21 mouse cellular contexts compared by ENCODE assay signal in the genomic region with DNA sequence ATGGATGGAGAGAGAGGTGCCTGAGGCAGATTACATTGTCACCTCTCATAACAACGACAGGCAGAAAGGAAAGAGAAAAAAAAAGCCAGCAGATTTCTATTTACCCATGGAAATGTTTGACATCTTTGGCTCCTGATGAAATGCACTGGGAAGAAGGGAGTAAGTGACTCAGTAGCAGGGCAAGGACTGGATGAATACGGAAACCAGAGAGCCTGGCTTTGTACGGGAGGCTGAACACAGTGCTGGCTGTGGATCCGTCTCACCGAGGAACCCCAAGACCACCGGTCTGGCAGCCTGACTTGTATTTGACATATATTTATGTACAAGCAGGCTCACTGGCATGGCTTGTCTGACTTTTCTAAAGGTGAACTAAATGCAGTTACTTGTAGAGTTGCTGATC. TPM values are rescaled to one million over a fixed set of nuclear protein-coding genes. Genes with fewer than 3 reads are reported as not detected.
A peak's percentile ranks its signal among the peaks of the same experiment; 100 is the strongest.
DNase-seq lines count a peak whose midpoint lies in the region; ATAC-seq and TF ChIP-seq lines count a peak whose summit lies in the region.
"Had no signal": no experiment of that assay in that cellular context is flagged by ENCODE, and none has a peak within 500 bp of the region (broad histone marks: within the 10 kb centered on the region; RNA-seq: fewer than 3 reads in every experiment).

No protein-coding gene starts in this region.

- peak overlapping the region; percentile 25 for H3K4me2 ChIP-seq in heart, embryonic 11.5 days
- peak overlapping the region; percentile 4; the same call in 1 of the 2 replicates for H3K4me2 ChIP-seq in heart, embryonic 15.5 days
- no peak overlapping the region for H3K4me2 ChIP-seq in midbrain, embryonic 14.5 days (ENCODE audit: low read length)
- no peak overlapping the region for H3K4me2 ChIP-seq in midbrain, embryonic 11.5 days
- no peak overlapping the region for H3K4me2 ChIP-seq in stomach, postnatal 0 days (replicated peaks; ENCODE audit: low read depth)
- H3K4me2 ChIP-seq: embryonic facial prominence, embryonic 13.5 days; forebrain, embryonic 12.5 days; hindbrain, embryonic 12.5 days had no signal

- TF ChIP-seq CTCF in stomach, postnatal 0 days (IDR thresholded peaks at IDR 0.05; ENCODE audit: low read depth) = no peak

- intact Hi-C loops in heart, postnatal 36 days (cut with DNase I) = no loop called here

- ATAC-seq in heart, embryonic 11.5 days (replicated peaks; ENCODE audit: insufficient number of reproducible peaks, low FRiP score, low TSS enrichment) = no peak
- no peak for ATAC-seq in heart, embryonic 15.5 days (replicated peaks; ENCODE audit: insufficient number of reproducible peaks, insufficient read depth, low FRiP score, low read depth)
- no peak for ATAC-seq in midbrain, embryonic 14.5 days (ENCODE audit: low FRiP score, low TSS enrichment)
- ATAC-seq in midbrain, embryonic 11.5 days (ENCODE audit: low FRiP score) = no peak
- no peak for ATAC-seq in stomach, postnatal 0 days (ENCODE audit: low FRiP score, low TSS enrichment)
- ATAC-seq: forebrain, embryonic 16.5 days; hindbrain, embryonic 16.5 days; inflammation-experienced regulatory T-cells, adult 6 months; intestine, postnatal 0 days had no signal

- H3K36me3 ChIP-seq in heart, embryonic 11.5 days (ENCODE audit: control insufficient read depth, insufficient read depth, low read length) = no peaks in the 10 kb centered on the region
- no peaks in the 10 kb centered on the region for H3K36me3 ChIP-seq in heart, embryonic 15.5 days
- H3K36me3 ChIP-seq in midbrain, embryonic 14.5 days (ENCODE audit: control insufficient read depth, insufficient read depth, low read length) = no peaks in the 10 kb centered on the region
- no peaks in the 10 kb centered on the region for H3K36me3 ChIP-seq in midbrain, embryonic 11.5 days (ENCODE audit: control insufficient read depth, insufficient read depth, low read length)
- no peaks in the 10 kb centered on the region for H3K36me3 ChIP-seq in stomach, postnatal 0 days (ENCODE audit: control insufficient read depth, insufficient read depth, low read length)
- H3K36me3 ChIP-seq: forebrain, embryonic 12.5 days; hindbrain, embryonic 12.5 days had no signal

- H3K27ac ChIP-seq in heart, embryonic 11.5 days (ENCODE audit: low read depth, low read length) = peak overlapping the region; percentile 15; the same call in 1 of the 2 replicates
- no peak overlapping the region for H3K27ac ChIP-seq in heart, embryonic 15.5 days
- H3K27ac ChIP-seq in midbrain, embryonic 14.5 days (replicated peaks; ENCODE audit: low read depth, low read length) = 0 out of 2 replicates have a peak overlapping the region, but pooled peaks have one; percentile 10
- H3K27ac ChIP-seq in midbrain, embryonic 11.5 days (ENCODE audit: low read depth, low read length) = no peak overlapping the region
- H3K27ac ChIP-seq in stomach, postnatal 0 days (replicated peaks) = peak overlapping the region; percentile 24; the same call in 1 of the 2 replicates
- H3K27ac ChIP-seq: embryonic facial prominence, embryonic 13.5 days; forebrain, embryonic 12.5 days; hindbrain, embryonic 12.5 days had no signal

- H3K4me1 ChIP-seq in heart, embryonic 11.5 days (ENCODE audit: control insufficient read depth, insufficient read depth, low read length) = peaks cover 30% of the 10 kb centered on the region
- H3K4me1 ChIP-seq in heart, embryonic 15.5 days (replicated peaks) = peaks cover 35% of the 10 kb centered on the region
- H3K4me1 ChIP-seq in midbrain, embryonic 14.5 days (ENCODE audit: control insufficient read depth, insufficient read depth, low read length) = no peaks in the 10 kb centered on the region
- H3K4me1 ChIP-seq in midbrain, embryonic 11.5 days (ENCODE audit: control insufficient read depth, insufficient read depth, low read length) = peaks cover 2% of the 10 kb centered on the region; the same call in 1 of the 2 replicates
- H3K4me1 ChIP-seq in stomach, postnatal 0 days (replicated peaks; ENCODE audit: control insufficient read depth, insufficient read depth) = peaks cover 2% of the 10 kb centered on the region; the same call in 1 of the 2 replicates
- H3K4me1 ChIP-seq: forebrain, embryonic 12.5 days had no signal

- DNase-seq in heart, adult 18-20 months = no peak
- DNase-seq in heart, postnatal 36 days = no peak
- no peak for DNase-seq in midbrain, embryonic 14.5 days
- DNase-seq in midbrain, embryonic 11.5 days (ENCODE audit: low spot score, missing footprints) = no peak
- DNase-seq in stomach, postnatal 0 days (ENCODE audit: low spot score) = no peak
- no peak for DNase-seq in layer of hippocampus, adult 9-11 months
- DNase-seq: adrenal gland, adult 2 months; adrenal gland, postnatal 25 days; cerebellum, adult 18-20 months; cerebellum, adult 9-11 months; cerebellum, postnatal 36 days; gastrocnemius, postnatal 14 days had no signal

- H3K9me3 ChIP-seq in heart, embryonic 11.5 days (replicated peaks; ENCODE audit: control insufficient read depth, low read length) = no peaks in the 10 kb centered on the region
- no peaks in the 10 kb centered on the region for H3K9me3 ChIP-seq in heart, embryonic 15.5 days (replicated peaks)
- H3K9me3 ChIP-seq in midbrain, embryonic 14.5 days (ENCODE audit: control insufficient read depth, low read length) = no peaks in the 10 kb centered on the region
- H3K9me3 ChIP-seq in midbrain, embryonic 11.5 days (ENCODE audit: control insufficient read depth, low read length) = no peaks in the 10 kb centered on the region
- no peaks in the 10 kb centered on the region for H3K9me3 ChIP-seq in stomach, postnatal 0 days (ENCODE audit: control insufficient read depth, low read length)
- H3K9me3 ChIP-seq: embryonic facial prominence, embryonic 13.5 days; forebrain, embryonic 12.5 days; hindbrain, embryonic 12.5 days had no signal

- no peak overlapping the region for H3K9ac ChIP-seq in heart, embryonic 11.5 days (ENCODE audit: low read depth, low read length)
- H3K9ac ChIP-seq in heart, embryonic 15.5 days = no peak overlapping the region
- no peak overlapping the region for H3K9ac ChIP-seq in midbrain, embryonic 14.5 days (replicated peaks; ENCODE audit: low read length)
- H3K9ac ChIP-seq in midbrain, embryonic 11.5 days (ENCODE audit: low read length) = no peak overlapping the region
- no peak overlapping the region for H3K9ac ChIP-seq in stomach, postnatal 0 days (ENCODE audit: low read length)
- H3K9ac ChIP-seq: embryonic facial prominence, embryonic 13.5 days; forebrain, embryonic 12.5 days; hindbrain, embryonic 12.5 days had no signal

- no peaks in the 10 kb centered on the region for H3K27me3 ChIP-seq in heart, embryonic 11.5 days (ENCODE audit: control insufficient read depth, insufficient read depth, low read length)
- no peaks in the 10 kb centered on the region for H3K27me3 ChIP-seq in heart, embryonic 15.5 days
- H3K27me3 ChIP-seq in midbrain, embryonic 14.5 days (ENCODE audit: control insufficient read depth, insufficient read depth, low read length) = no peaks in the 10 kb centered on the region
- H3K27me3 ChIP-seq in midbrain, embryonic 11.5 days (ENCODE audit: control insufficient read depth, insufficient read depth, low read length) = no peaks in the 10 kb centered on the region
- H3K27me3 ChIP-seq in stomach, postnatal 0 days (ENCODE audit: control insufficient read depth, insufficient read depth, low read length) = no peaks in the 10 kb centered on the region
- H3K27me3 ChIP-seq: embryonic facial prominence, embryonic 13.5 days; forebrain, embryonic 12.5 days; hindbrain, embryonic 12.5 days had no signal

- no peak overlapping the region for H3K4me3 ChIP-seq in heart, embryonic 11.5 days (ENCODE audit: low read depth, low read length)
- H3K4me3 ChIP-seq in heart, embryonic 15.5 days = no peak overlapping the region
- no peak overlapping the region for H3K4me3 ChIP-seq in midbrain, embryonic 14.5 days (replicated peaks; ENCODE audit: low read depth, low read length)
- H3K4me3 ChIP-seq in midbrain, embryonic 11.5 days (ENCODE audit: low read depth, low read length) = no peak overlapping the region
- no peak overlapping the region for H3K4me3 ChIP-seq in stomach, postnatal 0 days (ENCODE audit: low read depth, low read length)
- H3K4me3 ChIP-seq: embryonic facial prominence, embryonic 13.5 days; forebrain, embryonic 12.5 days; hindbrain, embryonic 12.5 days had no signal

- 37% methylated on average over 6 of the region's 6 CpGs for WGBS in heart, embryonic 11.5 days (ENCODE audit: insufficient replicate concordance)
- 28% methylated on average over 6 of the region's 6 CpGs for WGBS in heart, embryonic 15.5 days
- 67% methylated on average over 6 of the region's 6 CpGs for WGBS in midbrain, embryonic 14.5 days
- 84% methylated on average over 6 of the region's 6 CpGs for WGBS in midbrain, embryonic 11.5 days
- WGBS in stomach, postnatal 0 days = 30% methylated on average over 6 of the region's 6 CpGs

- no peak for TF ChIP-seq EP300 in stomach, postnatal 0 days (optimal IDR thresholded peaks at IDR 0.05)

RNA-seq across cellular contexts. Expression of a gene that starts 34.3 kb away (rescaled TPM):
- 70.1 and 81.9 TPM in 2 replicates for polyA plus RNA-seq in heart, embryonic 11.5 days (2014; fragmentation: Nextera tagmentation; extraction: Ambion mirVana)
- 10 to 100 TPM; 59.5 to 66.3 TPM for total RNA-seq in heart, adult 18-20 months (2021)
- 56.1 and 72.7 TPM in 2 replicates for polyA plus RNA-seq in heart, embryonic 15.5 days (2015; fragmentation: Nextera tagmentation; extraction: Ambion mirVana)
- total RNA-seq in heart, postnatal 36 days (2021) = 10 to 100 TPM; 62.9 to 68.3 TPM
- polyA plus RNA-seq in midbrain, embryonic 14.5 days (2014; fragmentation: Nextera tagmentation; extraction: Ambion mirVana) = 105 and 161 TPM in 2 replicates
- polyA plus RNA-seq in midbrain, embryonic 11.5 days (2014; fragmentation: Nextera tagmentation; extraction: Ambion mirVana) = 105 and 110 TPM in 2 replicates
- 25.7 and 29.2 TPM in 2 replicates for polyA plus RNA-seq in stomach, postnatal 0 days (2015; fragmentation: Nextera tagmentation; extraction: Ambion mirVana)

RNA-seq across cellular contexts. Expression of a gene that starts 34.5 kb away (rescaled TPM):
- polyA plus RNA-seq in heart, embryonic 11.5 days (2014; fragmentation: Nextera tagmentation; extraction: Ambion mirVana) = 8.0 and 9.6 TPM in 2 replicates
- total RNA-seq in heart, adult 18-20 months (2021) = 1 to 10 TPM; 4.6 to 6.1 TPM
- 5.4 and 6.8 TPM in 2 replicates for polyA plus RNA-seq in heart, embryonic 15.5 days (2015; fragmentation: Nextera tagmentation; extraction: Ambion mirVana)
- total RNA-seq in heart, postnatal 36 days (2021) = 1 to 10 TPM; 1.7 to 3.8 TPM
- 13.7 and 18.8 TPM in 2 replicates for polyA plus RNA-seq in midbrain, embryonic 14.5 days (2014; fragmentation: Nextera tagmentation; extraction: Ambion mirVana)
- 13.9 and 16.9 TPM in 2 replicates for polyA plus RNA-seq in midbrain, embryonic 11.5 days (2014; fragmentation: Nextera tagmentation; extraction: Ambion mirVana)
- polyA plus RNA-seq in stomach, postnatal 0 days (2015; fragmentation: Nextera tagmentation; extraction: Ambion mirVana) = 4.4 and 5.5 TPM in 2 replicates

Comparison
In these comparisons a context has a peak if more than half of its experiments do, and no peak if none do; other contexts are left out.
1. H3K27ac ChIP-seq: peak in heart, embryonic 11.5 days (single experiment), midbrain, embryonic 14.5 days (single experiment) and stomach, postnatal 0 days (single experiment); none in heart, embryonic 15.5 days (single experiment) and midbrain, embryonic 11.5 days (single experiment).
2. H3K4me2 ChIP-seq: peak in heart, embryonic 11.5 days (single experiment) and heart, embryonic 15.5 days (single experiment); none in midbrain, embryonic 14.5 days (single experiment), midbrain, embryonic 11.5 days (single experiment) and stomach, postnatal 0 days (single experiment).